Mouse (Mus musculus): ENCODE measurements around the gene Gm12216.

Gm12216 gene

DNA sequence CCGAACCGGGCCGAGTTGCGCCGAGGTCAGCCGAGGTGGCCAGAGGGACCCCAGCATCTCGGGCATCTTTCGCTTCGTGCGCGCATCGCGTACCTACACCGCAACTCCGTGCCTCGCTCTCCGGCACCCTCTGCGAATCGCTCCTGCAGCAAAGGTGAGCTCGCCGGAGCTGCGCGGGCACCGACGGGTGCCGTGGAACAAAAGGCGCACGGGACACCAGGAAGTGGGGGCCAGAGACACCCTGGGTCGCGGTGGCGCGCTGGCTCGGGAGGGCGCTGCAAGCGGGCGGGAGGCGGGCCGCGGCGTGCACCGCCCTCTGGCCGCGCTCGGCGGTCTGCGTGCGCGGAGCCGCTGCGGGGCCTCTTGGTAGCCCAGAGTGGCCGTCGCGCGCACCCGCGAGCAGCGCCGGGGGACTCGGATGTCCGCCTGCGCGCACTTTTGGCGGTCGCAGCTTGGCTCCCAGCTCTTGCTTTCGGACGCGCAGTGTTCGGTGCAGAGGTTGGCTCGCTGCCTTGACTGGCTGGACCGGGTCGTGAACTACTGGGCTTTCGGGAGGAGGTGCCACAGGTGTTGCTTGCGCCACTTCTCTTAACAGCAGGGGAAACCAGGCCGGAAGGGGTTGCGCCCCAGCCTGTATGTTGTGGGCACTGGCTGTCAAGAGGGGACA is 88.8 kb downstream of the Gm12216 start:
- DNase-seq (ENCODE audit: low read depth, low spot score), result peak; percentile 91

DNA sequence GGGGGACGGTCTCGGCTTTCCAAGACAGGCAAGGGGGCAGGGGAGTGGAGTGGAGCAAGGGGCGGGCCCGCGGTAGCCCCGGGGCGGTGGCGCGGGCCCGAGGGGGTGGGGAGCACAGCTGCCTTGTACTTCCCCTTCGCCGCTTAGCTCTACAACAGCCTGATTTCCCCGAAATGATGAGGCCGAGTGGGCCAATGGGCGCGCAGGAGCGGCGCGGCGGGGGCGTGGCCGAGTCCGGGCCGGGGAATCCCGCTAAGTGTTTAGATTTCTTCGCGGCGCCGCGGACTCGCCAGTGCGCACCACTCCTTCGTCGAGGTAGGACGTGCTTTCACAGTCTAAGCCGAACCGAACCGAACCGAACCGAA is 89.3 kb downstream of the Gm12216 start, which contains the start of gene Irf1:
TSS of gene Irf1 (plus strand) at position 255 of the 365 bp plus-strand sequence.
- DNase-seq (ENCODE audit: low read depth, low spot score), result peak; percentile 96

DNA sequence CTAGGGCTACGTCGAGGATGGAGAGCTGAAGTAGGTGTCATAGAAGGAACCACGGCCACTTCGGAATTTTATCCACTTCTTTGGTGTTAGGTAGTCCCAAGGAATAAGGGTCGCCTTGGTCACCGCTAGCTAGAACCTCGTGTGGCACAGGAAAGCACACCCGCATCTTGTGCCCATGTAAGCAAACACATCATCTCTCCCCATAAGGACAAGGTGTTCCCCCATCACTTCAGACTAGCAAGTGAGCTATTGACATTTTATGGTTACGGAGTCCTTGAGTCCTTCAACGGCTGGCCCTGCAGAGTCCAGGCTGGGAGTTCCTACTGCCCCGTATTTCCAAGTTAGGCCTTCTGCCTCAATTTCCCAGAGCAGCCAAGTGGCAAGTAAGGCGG is 89.9 kb downstream of the Gm12216 start:
- DNase-seq (ENCODE audit: low read depth, low spot score), result no peak

DNA sequence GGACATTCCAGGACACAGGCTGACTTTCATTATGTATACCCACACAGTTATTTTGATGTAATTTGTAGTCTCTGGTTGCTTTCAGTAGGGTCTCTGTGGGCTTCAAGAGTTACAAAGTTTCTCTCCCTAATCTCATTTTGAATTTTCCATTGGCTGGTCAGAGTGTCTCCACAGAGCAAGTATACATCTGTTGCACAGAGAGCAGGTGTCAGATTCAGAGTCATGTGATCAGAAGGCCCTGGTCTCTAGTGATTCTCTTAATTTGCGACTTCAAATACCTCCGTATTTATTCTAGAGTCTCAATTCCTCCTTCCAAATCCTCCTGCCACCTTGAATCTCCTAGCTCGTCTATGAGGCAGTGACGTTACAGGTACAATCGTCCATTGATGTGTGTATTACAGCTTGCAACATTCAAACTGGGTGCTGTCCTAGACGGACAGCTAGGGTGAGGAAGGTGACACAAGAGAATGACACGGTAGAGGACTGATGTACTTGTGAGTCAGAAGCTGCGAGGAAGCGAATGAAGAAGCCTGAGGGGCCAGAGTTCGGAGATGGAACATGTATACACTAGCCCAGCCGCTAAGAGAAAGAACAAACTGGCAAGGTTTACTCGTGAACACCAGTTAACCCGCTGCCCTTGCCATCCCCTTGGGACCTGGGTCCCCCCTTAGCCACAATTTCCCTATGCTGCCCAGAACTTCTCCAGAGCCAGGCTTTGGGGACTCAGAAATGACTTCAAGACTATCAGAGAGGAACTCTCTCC is 90.5 kb downstream of the Gm12216 start:
- DNase-seq (ENCODE audit: low read depth, low spot score), result peak; percentile 73

DNA sequence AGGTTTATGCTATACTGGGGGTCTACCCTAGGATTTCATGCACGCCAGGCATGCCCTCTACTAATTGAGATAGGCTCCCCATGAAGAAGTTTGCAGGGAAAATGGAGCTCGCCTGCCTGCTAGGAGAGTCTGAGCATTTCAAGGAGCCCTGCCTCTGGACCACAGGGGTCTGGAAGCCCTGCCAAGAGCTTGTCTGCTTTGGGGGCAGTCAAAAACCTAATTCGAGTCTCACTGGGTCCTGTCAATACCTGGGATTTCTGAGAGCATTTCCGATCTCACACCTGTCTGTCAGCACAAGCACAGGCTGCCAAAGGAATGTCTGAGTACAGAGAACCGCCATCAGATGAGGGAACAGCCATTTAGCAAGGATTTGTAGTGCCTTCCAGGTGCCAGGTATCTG is 94.5 kb downstream of the Gm12216 start:
- no peak for DNase-seq (ENCODE audit: low read depth, low spot score)

DNA sequence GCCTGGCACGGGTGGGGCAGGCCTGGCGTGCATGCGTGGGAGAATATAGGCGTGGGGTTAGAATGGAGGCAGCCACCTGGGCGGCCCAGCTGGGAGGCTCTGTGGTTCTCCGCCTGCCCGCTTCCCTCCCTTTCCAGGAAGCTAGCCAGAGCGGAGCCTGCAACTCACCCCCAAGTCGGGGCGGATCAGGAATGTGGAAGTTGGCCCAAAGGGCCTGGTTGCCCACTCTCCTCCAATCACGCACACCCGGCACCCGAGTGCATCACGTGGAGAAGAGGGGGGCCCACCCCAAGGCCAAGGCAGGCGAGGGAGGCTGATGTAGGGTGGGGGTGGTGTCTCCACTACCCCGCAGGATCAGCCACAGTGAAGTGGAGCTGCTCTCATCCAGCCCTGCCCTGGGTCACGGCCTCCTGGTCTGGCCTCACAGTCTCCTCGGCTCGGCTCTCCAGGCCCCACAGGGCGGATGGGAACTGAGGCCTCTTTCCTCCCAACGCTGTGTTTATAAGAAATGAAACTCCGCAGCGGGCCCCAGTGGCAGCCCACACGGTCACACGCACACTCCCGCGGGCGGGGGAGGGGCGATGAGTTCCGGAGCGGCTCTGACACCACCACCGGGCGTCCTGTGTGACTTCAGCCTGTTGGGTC is 95.4 kb downstream of the Gm12216 start:
- DNase-seq (ENCODE audit: low read depth, low spot score), result peak; percentile 85

DNA sequence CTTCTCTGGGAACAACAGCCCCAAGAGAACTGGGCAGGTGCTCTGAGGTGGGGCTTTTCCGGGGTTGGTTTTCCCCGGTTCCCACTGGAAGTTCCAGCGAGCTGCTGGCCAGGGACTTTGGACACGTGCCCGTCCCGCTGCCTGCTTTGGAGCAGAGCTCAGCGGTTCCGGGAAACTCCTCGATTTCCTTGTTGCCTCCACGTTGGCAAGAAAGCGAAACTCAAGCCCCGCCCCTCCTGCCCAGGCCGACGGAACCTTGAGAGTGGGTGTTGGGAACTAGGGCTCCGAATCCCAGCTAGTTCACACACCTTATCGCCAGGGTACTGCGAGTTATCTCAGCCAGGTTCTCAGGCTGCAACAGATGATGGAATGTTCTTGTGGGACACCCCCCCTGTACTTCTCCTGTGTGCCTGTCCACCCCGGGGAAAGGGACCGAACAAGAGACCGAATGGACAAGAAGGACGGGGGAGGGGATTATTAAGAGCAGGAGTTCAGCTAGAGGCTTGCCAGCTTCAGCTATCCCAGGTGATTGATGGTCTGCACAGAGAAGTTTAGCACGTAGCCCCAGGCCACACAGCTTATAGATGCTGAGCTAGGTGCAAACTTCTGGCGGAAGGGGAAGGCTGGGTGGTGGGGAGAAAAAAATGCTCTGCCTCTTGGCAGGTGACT is 96.1 kb downstream of the Gm12216 start:
- DNase-seq (ENCODE audit: low read depth, low spot score), result no peak

DNA sequence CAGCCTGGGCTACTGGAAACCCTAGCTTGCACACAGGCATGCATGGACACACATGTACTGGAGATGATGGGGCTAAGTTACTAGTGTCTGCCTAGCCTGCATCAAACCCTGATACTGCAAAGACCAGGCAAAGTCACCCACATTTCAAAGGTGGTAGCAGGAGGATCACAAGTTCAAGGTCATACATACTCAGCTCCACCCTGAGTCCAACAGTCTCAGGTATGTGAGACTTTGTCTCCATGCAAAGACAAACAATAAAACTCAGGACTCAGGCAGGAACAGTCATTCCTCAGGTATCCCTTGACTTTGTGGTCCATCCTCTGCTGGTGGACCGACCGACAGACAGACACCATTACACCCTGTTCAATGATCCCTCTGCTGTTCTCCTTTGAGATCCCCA is 96.6 kb downstream of the Gm12216 start:
- no peak for DNase-seq (ENCODE audit: low read depth, low spot score)

DNA sequence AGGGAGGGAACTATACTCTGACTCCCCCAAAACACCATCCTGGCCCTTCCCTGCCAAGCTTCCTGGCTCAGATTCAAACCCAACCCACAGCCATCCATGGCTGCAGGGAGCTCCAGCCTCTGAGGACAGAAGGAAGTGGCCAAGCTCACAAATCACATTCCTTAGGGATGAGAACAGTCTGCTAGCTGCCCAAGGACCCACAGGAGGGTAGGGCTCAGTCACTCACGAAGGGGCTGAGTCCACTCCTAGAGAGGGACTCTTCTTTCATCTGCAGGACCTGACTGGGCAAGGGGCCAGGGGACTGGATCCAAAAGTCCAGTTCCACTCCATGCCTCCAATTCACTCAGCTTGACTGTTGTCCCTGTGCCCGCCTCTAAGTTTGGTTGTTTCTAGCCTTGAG is 97.2 kb downstream of the Gm12216 start:
- DNase-seq (ENCODE audit: low read depth, low spot score), result no peak

DNA sequence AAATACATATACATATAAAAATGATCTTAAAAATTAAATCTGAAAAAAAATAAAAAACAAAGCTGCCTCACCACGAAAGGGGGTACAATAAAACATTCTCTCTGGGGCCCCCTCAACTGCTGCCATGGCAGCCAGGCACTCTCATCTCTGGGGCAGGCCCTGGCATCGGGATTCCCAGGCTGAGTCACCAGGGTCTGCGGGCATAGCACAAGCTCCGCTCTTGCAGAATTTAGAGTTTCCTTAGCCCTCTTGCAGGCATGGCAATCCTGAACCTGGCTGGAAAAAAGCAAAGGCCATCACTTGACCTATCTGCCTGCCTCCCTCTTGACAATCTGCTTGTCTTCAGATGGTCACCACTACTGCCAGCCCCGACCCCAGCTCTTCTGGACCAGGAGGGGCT is 97.8 kb downstream of the Gm12216 start:
- no peak for DNase-seq (ENCODE audit: low read depth, low spot score)

DNA sequence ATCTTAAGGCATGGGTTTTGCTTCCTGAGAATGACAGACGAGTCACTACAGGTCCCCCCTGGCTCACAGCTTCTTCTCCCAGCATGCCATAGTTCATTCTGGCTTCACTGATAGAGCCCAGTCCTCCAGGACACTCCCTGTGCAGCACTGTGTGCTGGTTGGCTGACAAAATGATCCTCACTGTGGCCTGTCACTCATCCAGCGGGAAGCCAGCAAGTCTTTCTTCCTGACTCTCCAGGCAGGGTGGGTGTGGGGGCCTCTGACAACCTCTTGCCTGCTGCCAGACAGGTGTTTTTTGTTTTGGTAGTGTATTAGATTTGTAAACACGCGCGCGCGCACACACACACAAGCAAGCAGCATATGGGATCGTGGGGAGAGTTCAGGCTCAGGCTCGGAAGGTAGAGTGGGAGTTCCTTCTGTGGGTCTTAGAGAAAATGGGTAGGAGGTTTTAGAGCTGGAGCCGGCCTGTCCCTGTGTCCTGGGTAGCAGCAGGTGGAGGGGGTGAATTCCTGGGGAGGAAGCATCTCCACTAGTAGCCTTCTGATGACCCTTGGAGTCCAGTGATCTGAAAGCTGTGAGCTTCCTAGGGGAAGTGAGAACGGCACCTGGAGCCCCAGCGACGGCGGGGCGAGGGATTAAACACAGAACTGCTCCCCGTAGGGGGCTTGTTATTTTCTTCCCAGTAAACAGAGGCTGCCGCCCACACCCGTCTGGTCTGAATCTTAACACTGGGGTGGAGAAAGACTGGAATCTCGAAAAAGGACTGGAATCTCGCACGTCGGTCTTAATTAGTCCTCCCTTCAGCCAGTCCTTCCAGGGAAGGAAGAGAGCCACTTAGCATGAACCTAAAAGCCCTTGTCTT is 99.3 kb downstream of the Gm12216 start:
- DNase-seq (ENCODE audit: low read depth, low spot score), result no peak

DNA sequence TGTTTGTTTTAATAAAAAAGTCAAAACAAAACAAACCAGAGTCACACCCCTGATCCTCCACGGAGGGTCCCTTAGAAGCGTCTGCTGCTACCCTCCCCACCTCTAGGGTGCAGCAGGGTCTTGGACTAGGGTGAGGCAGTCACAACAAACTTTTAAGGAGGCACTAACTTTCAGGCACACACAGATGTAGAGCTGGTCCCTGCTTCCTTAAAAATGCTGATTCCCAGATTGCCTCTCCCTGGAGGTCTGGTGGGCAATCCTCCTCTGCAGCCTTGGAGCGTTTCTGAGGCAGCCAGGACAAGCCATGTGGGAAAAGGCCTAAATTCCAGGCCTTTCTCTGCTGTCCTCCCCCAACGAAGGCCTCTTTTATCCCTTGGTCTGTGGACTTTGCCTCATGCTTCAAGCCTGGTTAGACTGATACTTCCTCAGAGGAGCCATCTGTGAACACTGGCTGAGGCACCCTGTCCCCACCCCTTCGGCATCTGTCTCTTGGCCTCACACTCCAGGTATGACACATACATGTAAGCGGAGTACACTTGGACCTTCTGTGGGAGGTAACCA is 100.2 kb downstream of the Gm12216 start:
- DNase-seq (ENCODE audit: low read depth, low spot score), result peak; percentile 43

DNA sequence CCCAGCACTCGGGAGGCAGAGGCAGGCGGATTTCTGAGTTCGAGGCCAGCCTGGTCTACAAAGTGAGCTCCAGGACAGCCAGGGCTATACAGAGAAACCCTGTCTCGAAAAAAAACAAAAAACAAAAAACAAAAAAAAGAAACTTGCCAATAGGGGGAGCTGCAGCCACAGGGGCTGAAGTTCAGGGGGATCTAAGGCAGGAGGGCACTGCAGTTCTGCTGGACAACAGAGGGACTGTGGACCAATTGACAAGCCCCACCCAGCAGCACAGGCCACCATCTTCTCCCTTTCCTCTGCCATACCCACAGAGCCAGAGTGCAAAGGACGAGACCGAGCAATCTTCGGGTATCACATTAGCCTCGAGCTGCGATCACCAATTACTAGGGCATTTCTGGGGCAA is 101.0 kb downstream of the Gm12216 start:
- peak; percentile 58 for DNase-seq (ENCODE audit: low read depth, low spot score)

DNA sequence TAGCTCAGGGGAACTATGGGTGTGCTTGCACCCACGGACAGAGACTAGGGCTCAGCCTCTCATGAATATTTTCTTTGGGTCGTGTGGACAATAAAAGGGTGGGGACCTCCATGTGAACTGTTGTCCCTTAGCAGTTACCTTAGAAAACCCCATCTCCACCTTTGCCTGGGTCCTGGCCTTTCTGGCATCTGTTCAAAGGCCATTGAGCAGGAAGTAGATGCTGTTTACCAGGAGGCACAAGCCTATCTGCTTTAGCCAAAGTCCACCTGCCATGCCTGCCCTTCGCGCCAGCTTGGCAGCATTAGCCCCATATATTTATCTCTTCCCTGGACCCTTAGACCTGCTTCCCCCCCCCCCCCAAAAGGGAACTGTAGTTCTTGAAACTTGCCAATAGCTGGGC is 101.4 kb downstream of the Gm12216 start:
- no peak for DNase-seq (ENCODE audit: low read depth, low spot score)

DNA sequence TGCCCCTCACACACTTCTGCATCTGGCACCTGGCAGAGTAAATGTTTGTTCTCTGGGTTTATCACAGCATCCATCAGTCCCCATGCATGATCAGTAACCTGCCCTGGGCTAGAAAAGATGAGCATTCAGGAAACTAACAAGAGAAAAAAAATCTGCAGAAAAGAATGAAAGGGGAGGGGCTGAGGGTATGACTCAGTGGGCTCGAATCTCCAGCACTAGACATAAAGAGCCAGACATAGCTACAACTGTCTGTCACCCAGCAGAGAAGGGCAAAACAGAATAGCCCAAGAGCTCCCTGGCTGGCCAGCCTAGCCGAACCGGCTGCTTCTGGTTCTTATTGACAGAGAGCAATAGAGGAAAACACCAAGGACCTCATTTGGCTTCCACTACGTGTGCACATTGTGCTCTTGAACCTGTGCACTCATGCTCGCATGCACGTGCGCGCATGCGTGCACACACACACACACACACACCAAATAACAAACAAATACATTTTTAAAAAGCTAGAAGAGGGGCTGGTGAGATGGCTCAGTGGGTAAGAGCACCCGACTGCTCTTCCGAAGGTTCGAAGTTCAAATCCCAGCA is 104.0 kb downstream of the Gm12216 start:
- DNase-seq (ENCODE audit: low read depth, low spot score), result peak; percentile 62

DNA sequence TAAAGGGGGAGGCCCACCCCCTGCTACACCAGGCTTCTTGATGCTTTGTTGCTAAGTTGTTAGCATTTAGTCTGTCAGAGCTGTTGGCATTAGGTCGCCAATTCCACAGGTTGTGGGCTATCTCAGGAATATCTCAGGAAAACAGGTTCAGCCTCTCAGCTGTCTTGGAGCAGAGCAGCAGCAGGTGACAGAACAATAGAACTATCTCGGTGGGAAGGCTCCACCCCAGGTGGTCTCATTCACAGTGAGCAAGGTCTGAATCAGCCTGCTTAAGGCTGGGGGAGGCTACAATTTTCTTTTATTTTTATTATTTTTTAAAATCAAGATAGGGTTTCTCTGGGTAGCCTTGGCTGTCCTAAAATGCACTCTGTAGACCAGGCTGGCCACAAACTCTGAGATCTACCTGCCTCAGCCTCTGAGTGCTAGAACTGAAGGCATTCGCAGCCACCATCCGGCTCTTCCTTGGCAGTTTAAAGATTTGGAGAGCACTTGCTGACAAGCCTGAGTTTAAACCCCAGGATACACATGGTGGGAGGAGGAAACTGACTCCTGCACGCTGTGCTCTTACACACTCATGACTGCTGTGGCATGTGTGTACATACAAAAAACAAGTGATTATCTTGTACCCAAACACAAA is 109.2 kb downstream of the Gm12216 start:
- no peak for DNase-seq (ENCODE audit: low read depth, low spot score)

DNA sequence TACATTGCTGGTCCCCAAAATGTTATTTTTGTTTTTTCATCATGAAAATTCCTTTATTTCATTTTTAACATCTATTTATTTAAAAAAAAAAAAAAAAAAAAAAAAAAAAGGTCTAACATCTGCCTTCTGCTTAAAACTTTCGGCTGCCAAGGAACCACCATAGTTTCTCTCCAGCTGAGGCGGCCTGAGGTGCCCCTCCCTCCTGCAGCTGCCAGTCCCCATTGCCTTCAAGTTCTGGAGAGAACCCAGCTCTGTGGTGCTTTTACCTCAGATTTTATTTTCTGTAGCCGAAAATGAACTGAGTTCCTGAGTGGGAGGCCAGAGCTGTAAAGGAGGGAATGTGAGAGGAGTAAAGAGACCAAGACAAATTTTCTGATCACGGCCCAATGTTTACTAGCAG is 109.8 kb downstream of the Gm12216 start:
- DNase-seq (ENCODE audit: low read depth, low spot score), result no peak

DNA sequence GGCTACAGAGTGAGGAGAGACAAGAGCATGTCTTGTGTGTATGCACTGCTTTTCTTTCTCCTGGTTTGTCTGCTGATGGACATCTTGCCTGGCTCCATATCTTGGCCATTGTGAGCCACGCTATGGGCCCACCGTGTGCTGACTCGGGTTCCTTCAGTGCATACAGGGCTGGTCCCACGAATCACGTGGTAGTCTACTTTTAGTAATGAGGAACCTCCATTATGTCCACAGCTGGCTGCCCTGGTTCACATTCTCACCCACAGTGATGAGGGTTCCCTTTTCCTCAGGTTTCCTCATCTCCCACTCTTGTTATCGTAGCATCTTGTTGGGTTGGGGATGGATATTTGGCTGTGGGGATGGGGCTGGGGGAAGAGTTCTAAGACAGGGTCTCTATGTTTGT is 110.4 kb downstream of the Gm12216 start:
- DNase-seq (ENCODE audit: low read depth, low spot score), result no peak

DNA sequence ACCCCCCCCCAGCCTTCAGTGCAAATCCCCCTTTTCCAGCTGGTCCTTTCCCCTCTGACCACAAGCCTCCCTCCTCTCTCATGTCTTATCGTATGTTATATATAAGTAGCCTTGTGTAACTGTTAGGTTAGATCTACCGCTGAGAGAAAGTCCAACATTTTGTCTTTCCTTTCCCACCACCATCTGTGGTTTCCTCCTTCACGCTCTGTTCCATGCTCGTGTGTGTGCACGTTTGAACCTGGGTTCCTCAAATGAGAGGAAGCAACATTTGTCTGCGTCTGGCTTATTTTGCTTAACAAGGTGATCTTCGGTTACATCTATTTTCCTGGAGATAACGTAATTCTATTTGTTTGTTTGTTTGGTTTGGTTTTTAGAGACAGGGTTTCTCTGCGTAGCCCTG is 111.1 kb downstream of the Gm12216 start:
- no peak for DNase-seq (ENCODE audit: low read depth, low spot score)

DNA sequence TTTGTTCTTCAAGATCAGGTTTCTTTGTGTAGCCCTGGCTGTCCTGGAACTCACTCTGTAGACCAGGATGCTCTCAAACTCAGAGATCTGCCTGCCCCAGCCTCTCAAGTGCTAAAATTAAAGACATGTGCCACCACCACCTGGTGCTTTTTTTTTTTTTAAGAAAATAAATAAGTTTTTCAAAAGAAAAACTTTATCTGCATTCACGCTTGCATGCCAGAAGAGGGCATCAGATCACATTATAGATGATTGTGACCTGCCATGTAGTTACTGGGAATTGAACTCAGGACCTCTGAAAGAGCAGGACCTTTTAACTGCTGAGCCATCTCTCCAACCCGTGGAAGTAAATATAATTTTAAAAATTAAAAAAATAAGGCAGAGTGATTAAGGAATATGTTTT is 113.8 kb downstream of the Gm12216 start:
- no peak for DNase-seq (ENCODE audit: low read depth, low spot score)
